Mouse (Mus musculus) embryo, embryonic 11 days (tissue): ENCODE data around the gene Rpl37.
"Not testable (repeated sequence)": the region's sequence is repeated elsewhere in the genome, so short reads cannot be mapped to it uniquely, and the experiment has no call there.

Experiments used
- DNase-seq: peaks from one replicate; pipeline ENCODE4 v3.0.0-alpha.2; 2015

Rpl37 gene

DNA sequence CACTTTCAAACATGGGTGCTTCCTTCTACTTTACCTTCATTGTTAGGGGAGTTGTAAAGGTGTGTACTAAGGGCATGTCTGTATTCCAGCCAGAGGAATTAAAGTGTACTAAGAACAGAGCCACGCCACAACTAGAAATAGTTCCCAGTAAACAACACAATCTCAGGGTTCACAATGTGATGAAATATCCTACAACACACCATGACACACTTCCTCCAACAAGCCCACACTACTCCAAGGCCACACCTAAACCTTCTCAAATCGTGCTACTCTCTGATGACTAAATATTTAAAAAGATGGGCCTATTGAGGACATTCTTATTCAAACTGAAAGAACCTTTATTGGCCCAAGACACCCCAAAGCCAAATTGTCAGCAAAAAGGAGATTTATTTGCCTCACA lies 11.0 kb downstream of the Rpl37 start:
- DNase-seq = no peak

DNA sequence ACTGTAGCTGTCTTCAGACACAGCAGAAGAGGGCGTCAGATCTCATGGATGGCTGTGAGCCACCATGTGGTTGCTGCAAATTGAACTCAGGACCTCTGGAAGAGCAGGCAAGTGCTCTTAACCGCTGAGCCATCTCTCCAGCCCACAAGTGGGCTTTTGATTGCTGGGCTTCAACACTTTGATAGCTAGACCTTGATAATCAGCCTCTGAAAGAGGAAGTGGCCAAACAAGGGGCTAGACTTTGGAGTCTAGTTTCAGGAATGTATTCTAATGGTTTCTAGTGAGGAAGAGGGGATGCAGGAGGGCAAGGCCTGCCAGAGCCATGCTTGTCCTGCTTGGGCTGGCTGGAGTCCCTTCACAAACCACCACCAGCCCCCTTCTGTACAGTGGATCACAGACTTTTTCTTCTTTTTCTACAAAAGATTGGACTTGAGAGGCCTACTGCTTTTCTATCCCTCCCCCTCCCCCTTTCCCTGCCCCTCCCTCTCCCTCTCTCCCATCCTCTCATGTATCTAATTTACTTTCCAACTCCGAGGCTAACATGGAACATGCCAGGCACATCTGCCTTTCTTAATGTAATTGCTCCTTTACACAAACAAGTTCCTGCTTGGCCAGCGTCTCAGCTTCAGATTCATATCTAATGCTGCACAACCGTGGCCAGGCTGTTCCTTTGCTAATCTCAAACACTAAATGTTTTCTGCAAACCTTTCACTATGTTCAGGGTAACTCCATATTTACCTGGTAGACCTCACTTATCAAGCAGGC lies 11.9 kb downstream of the Rpl37 start:
- DNase-seq = no peak

DNA sequence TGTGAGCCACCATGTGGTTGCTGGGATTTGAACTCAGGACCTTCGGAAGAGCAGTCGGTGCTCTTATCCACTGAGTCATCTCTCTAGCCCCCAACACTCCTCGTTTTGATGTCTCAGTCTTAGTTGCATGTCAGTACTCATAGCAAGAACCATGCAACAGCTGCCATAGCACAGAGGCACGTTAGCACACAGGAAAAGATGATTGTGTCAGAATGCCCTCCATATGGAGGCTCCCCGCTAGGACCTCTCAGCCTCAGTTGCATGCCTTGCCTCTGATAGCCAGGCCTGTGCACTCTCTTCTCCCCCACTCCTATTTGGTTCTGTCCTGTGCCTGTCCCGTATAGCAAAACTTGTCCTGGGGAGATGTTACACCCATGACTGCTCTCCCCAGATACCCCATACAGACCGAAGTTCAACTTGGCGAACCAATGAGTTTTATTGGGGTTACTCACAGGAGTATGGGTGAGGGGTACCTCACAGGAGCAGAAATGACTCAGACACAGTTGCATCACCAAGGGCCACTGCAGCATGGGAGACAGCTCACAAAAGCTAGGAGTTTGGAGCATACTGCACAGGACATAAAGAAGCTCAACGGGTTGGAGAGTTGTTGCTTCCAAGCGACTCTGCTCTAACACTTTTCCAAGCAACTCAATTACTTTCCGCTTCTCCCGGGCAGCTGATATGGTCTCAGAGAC lies 12.8 kb downstream of the Rpl37 start:
- DNase-seq = no peak

DNA sequence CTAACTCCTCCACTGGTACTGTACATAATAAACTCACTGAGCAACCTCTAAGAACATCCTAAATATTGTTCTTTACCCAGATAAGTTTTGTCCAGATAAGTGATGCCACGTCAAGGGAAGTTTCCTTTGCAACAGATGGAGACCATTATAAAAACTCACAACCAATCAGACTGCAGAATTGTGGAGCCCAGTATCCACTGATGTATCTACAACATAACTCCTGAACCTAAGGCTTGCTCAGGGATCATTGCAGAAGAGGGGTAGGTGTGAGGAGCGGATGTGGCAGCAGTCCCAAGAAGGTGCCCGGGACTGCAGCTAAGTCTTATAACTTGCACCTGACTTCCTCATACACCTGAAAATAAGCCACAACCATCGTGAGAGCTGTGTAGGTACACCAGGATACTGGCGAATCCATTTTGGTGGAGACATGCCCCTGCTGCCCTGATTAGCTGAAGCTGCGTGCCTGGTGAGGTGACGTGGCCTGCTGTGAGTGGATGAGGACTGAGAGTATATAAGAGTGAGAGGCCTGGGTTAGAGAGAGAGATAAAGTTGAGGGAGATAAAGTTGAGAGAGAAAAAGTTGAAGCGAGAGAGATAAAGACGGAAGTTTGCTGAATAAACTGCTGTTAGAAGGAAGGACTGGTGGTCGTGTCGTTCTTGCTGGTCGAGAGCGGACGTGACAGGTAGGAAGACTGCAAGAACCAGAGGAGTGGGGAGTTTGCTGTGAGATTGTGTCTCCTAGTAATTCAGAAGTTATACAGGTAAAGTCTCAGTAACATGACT lies 14.6 kb downstream of the Rpl37 start:
- not testable (repeated sequence) for DNase-seq

DNA sequence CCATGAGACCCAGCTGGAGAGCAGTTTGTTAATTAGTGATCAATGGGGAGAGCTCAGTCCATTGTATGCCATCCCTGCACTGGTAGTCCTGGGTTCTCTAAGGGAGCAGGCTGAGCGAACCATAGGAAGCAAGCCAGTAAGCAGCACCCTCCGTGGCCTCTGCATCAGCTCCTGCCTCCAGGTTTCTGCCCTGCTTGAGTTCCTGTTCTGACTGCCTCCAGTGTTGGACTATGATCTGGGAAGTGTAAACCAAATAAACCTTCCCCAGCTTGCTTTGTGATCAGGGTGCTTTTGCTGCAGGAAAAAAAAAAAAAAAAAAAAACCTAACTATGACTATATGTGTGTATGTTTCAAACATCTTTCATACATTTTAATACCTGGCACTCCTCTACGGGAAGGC lies 16.9 kb downstream of the Rpl37 start:
- DNase-seq = no peak

DNA sequence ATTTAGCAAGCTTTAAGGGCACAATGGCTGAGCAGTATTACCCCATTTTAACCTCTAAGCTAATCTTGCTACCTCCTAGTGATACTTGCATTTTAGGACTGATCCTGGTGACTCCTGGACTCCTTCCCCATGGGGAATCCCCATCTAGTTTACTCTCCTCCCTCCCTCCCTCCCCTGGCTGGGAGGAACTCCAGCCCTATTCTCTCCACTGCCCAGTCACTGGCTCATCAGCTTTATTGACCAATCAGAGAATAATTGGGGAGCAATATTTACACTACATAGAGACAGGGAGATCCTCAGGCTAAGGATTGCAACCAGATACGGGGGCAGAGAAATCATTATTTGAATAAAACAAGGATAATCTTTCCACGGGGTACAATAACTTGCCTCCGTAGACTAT lies 17.7 kb downstream of the Rpl37 start:
- DNase-seq = no peak

DNA sequence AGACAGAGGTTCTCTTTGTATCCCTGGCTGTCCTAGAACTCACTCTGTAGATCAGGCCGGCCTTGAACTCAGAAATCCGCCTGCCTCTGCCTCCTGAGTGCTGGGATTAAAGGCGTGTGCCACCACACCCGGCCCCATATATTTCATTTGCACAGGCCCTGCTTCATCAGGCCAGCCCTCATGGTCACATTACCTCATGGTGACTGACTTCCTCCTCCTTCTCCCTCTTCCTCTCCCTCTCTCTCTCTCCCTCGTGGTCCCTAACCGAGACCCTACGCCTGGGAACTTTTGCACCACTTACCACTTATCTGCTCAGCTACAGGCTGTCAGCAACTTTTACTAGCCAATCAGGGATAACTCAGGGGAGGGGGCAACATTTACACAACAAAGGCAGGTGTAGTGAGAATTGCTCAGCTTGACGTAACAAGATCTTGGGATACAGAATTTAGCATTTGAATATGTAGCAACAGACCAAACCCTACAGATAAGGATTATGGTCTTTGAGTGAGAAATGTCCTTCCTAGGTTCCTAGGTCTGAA lies 18.6 kb downstream of the Rpl37 start:
- no peak for DNase-seq

DNA sequence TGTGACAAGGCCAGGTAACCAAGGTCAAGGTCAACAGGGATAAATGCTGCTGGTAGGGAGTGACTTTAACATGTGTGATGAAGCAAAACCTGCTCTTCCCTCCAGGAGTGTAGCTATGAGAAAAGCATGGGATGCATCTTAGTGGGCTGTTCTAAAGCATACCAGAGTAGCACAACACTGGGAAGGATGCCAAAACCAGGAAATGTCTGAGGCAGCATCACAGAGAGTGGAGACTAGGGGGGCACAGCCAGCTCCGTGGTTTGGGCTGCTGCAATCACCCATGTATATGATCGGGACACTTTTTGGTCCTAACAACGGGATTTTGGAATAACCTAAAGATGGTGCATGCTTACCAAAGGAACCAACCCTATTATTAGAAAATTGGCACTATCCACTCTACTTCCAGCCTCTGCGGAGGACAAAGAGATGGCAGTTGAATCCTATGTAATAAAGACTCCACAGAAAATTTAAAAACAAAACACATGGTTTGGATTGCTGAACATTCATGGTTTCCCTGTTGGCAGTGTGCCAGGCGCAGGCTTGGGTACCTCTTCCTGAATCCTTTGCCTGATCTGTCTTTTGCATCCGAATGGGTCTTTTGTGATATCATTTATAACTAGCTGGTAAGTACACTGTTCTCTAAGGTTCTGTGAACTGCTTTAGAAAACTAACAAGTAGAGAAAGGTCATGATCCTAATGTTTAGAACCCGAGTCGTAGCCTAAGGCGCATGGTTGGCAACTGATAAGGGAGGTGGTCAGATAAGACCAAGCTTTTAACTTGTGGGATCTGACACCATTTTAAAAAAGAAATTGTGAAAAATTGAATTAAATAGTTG lies 21.8 kb downstream of the Rpl37 start:
- no peak for DNase-seq

DNA sequence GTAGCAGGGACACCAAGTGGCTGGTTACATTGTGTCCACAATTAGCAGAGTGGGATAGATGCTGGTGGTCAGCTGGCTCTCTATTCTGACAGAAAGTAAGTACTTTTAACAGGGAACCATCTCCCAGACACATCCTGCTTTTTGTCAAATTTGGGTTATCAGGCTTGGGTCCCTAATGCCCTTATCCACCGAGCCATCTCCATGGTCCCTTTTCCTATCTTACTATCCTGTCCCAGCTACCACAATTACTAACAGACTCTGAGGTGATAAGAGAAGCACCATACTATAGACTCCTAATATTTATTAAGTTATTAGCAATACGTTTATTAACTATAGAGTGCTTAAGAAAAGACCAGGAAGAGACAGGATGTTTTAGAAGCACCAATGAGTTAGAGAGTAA lies 22.9 kb downstream of the Rpl37 start:
- DNase-seq = no peak

DNA sequence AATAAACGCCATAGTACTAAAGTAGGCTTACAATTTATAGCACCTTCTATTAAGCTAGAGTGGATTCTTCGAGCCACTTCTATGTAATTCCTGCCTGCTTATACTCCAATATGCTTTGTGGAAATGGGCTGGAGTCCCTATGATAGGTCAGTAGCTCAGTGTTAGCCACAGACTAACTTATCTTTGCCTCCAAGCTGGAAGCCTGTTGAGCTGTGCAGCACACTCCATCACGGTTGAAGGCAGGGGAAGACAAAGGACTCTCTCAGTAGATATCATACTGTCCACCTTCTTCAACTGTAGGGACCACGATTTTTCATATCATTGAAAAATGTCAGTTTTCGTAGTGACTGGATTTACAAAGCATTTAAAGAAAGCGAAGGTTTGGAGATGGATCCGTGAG lies 23.4 kb downstream of the Rpl37 start:
- DNase-seq = no peak

DNA sequence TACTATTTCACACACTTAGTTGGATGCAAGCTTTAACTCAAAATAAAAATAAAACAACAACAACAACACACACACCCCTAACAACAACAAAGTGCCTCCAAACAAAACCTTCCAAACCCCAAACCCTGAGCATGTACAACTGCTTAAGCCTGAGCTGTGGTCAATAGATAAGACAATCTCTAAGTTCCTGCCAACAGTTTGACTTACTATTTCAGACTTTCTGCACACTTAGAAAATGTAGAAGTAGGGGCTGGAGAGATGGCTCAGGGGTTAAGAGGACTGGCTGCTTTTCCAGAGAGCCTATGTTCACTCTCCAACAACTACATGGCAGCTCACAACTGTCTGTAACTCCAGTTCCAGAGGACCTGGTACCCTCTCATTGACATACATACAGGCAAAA lies 23.9 kb downstream of the Rpl37 start:
- DNase-seq = no peak

DNA sequence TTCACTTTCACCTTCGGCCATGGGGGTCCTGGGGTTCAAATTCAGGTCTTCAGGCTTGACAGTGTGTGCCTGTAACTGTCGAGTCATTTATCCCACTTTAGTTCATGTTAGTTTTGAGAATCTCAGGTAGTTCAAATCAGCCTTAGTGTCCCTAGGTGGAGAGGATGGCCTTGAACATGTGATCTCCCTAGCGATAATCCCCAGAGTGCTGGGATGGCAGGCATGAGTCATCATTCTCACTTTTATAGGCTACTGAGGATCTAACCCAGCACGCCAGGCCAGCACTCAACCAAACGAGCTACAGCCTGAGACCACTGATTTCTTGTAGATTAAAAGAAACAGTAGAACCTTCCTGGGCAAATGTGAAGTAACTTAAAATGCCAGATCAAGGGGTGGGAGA lies 25.6 kb downstream of the Rpl37 start:
- no peak for DNase-seq

DNA sequence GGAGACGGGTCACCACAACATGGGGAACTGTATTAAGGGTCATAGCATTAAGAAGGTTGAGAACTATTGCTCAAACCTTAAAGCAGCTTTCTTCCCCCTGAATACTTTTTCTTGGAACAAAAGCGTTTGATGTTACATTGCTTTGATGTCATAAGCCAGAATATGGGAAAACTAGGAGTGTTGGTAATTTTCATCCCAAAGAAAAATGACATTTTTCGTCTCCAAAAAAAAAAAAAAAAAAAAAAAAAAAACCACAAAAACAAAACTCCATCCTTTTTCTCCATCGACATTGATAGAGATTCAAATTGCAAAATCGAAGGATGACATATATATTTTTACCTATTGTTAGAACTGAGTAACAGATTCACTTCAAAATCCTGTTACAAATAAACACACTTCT lies 26.3 kb downstream of the Rpl37 start:
- DNase-seq = no peak

DNA sequence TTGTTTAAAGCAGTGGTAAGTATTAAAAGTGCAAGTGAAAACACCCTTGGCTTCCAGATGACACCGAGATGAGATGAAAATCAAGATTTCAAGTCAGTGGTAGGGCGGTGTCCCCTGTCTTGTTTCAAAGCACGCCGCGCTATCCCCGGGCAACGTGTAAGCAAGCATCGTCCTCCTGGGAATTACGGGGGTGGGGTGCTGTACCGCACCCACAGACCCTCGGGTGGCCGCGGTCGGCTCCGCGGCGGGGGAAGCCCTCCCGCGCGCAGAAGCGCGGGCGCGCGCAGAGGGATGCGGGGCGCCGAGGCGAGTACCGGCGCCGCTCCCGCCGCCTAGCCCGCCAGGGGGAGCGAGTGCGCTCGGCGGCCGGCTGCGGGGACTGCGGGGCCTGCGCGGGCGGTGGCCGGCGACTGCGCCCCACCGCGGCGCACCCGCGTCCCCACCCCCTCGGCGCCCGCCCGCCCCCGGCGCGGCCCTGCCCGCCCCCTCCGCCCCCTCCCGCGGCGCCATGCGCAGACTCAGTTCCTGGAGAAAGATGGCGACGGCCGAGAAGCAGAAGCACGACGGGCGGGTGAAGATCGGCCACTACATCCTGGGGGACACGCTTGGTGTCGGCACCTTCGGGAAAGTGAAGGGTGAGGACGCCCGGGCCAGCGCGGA lies 27.0 kb downstream of the Rpl37 start, which contains the start of gene Prkaa1:
Gene Prkaa1, plus strand, starts transcription at position 501 of the 660 bp plus-strand sequence.
- peak; percentile 87 for DNase-seq

DNA sequence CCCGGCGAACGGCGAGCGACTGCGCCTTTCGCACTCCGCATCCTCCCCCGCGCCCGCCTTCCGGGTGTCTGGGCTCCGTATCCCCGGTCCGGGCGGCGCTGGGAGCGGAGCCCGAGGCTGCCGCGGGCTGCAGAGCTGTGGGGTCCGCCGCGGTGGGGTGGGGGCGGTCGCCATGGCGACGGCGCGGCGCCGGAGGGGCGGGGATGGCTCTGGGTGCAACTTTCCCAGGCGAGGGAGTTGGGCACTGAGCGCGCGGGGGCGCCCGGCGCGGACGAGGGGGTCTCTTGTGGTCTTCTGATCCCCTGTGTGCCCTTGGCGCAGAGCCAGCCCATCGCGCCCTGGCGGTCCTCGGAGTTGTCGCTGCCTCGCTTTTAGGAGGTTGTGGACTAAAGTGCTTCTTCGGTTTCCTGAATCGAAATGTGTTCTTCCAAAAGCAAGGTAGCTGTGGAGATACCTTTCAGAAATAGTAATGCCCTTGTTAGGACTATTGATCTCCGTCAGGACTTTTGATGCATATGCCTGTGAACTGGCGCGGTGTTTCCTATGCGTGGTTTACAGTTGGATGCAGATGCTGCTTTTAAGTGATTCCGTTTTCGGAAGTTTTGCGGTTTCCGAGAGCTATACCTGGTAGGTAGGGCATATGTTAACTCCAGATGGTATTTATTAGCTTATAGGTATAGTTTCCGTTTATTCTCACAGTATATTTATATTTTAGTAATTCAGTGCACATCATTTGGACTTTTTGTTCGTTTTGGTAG lies 27.8 kb downstream of the Rpl37 start:
- DNase-seq = peak; percentile 82

DNA sequence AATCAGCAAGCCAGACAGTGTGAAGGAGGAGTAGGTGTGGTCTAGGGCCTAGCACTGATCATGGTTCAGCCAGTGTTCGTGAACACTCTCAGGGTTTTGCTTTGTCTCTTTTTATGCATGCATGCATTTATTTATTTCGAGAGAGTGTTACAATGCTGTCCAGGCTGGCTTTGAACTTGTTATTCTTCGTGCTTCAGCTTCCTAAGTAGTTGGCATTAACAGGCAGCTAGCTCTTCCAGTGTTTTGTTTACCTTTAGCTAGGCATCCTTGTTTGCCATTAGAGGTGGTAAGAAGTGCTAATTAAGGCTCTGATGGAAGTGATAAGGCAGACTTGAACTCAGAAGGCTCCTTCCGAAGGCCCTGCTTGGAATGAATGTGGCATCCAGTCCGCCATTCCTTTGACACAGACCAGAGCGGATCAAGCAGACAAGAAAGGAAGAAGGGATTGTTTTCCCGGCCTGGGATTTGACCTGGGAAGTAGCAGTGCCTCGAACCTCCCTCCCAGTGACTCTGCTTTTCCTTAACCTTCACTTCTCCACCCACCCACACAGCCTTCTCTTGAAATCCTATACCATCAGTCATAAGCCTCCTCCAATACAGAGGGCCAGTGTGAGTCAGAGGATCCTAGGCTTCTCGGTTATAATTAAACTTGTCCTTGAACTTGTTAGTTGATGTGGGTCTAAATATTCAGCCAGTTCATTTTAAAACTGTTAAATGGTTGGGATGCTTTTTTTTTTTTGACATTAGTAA lies 28.9 kb downstream of the Rpl37 start:
- no peak for DNase-seq

DNA sequence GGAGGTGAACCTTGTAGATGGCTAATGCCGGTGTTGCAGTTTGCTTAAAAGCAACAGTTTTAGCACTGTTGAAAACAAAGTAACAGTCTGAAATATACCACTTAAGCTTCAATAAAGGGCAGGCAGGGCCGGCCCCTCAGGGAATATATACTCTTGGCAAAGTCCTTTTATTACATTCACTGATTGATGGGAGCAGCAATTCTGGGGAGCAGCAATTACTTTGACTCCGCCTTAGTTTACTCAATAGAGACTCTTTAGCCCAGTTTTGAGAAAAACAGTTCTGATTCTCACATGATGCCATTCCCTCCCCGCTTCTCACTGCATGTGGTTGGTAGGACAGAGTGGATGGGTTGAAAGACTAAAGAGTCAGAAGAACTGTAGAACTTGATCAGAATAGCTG lies 32.7 kb downstream of the Rpl37 start:
- DNase-seq = no peak

DNA sequence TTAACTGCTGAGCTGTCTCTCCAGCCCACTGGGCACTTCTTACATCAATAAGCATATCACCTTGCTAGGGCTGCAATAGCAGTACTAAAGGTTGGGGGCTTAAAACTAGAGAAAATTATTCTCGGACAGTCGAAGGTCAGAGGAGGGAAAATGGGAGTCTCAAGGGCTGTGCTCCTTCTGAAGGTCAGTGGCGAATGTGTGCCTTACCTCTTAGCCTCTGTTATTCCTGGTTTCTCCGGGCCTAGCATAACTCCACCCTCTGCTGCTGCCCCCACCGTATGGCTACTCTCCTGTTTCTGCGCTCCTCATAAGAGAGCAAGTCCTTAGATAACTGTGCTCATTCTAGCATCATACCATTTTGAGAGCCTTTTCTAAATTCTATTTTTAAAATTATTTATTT lies 35.7 kb downstream of the Rpl37 start:
- no peak for DNase-seq

DNA sequence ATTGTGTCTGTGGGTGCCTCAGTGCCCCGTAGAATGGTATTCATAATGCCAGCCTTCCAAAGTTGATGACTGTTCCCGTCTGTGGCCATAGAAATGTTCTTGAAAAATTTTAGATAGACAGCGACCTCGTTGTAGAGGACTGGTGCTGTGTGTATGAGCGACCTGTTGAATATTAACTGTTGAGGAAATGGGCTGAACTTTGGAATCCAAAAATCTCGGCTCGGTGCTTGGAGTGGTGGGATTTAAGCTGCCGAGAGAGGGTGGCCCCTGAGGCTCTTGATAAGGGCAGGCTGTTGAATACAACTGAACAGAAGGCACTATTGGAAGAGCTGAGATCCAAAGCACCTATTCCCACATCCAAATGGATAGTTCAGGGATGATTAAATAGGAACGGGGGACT lies 38.2 kb downstream of the Rpl37 start:
- no peak for DNase-seq

DNA sequence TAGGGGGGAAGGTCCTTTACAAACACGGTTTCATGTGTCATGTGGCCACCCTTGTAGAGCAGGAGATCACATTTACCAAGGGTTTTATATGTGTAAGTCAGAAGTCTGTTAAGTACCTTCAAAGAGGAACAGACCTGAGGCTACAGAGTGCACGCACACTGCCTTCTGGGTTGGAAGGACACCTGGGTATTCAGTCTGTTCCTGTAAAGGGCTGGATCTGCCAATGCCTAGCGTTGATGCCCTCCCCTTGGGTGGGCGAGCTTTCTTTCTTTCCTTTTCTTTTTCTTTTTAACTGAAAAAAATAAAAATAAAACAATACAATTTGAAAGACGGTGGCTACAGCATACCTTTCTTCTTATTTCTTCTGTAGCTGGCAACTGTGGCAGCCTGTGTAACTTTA lies 38.6 kb downstream of the Rpl37 start:
- DNase-seq = no peak

DNA sequence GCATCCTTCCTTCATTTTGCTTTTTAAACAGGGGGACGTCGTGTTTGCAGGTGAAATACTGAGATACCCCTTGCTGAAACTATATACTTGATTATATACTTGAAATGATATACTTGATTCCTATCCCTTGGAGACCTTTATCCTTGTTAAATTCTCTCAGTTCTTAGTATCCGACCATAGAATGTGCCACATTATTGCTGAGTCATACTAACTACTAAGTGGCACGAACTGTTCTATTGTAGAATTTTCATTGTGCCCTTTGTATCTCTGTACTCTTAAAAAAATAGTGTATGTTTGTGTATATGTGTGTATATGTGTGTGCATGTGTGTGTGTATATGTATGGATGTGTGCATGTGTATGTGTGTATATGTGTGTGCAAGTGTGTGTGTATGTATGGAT lies 39.9 kb downstream of the Rpl37 start:
- no peak for DNase-seq
